Mouse (Mus musculus) cerebellum, adult 2 months (tissue): ENCODE results near the gene Cnot3.

Experiments
- CTCF ChIP-seq: fragments of 200-500 bp; IDR thresholded peaks from 2 replicates; pipeline ENCODE4 v1.5.1; 2011; ENCODE audit warnings: low read depth, mild to moderate bottlenecking, control low read depth, low read length, moderate library complexity, borderline replicate concordance; ENCODE audit not compliant: insufficient read depth
- POLR2A ChIP-seq: fragments of 200-500 bp; IDR thresholded peaks from 2 replicates; pipeline ENCODE4 v1.6.1; 2011; ENCODE audit warnings: low read length, control low read depth, borderline replicate concordance; ENCODE audit not compliant: insufficient read depth

GRCm38 (mm10) chr7:3707568-3708413 is 62.7 kb downstream of the Cnot3 start:
- no peak for TF ChIP-seq CTCF
- no peak for TF ChIP-seq POLR2A
